Mouse (Mus musculus) kidney, postnatal 4 days (tissue): Measurements from ENCODE around the gene Car7.
"Not testable (repeated sequence)": the region's sequence is repeated elsewhere in the genome, so short reads cannot be mapped to it uniquely, and the experiment has no call there.

Source experiments
- DNase-seq, 2 experiments: peaks; one replicate each; pipeline ENCODE4 v3.0.0; 2021; ENCODE audit warnings: mixed read lengths in 2 of 2

Car7 gene

GRCm38 (mm10) chr8:104570436-104571343, 36.2 kb downstream of the Car7 start:
- DNase-seq, result peak; percentile 92

- no peak for DNase-seq
Observed at GRCm38 (mm10) chr8:104576820-104577219, 42.3 kb downstream of the Car7 start.

- DNase-seq, result not testable (repeated sequence)
Observed at GRCm38 (mm10) chr8:104577606-104578005, 43.1 kb downstream of the Car7 start.

DNA sequence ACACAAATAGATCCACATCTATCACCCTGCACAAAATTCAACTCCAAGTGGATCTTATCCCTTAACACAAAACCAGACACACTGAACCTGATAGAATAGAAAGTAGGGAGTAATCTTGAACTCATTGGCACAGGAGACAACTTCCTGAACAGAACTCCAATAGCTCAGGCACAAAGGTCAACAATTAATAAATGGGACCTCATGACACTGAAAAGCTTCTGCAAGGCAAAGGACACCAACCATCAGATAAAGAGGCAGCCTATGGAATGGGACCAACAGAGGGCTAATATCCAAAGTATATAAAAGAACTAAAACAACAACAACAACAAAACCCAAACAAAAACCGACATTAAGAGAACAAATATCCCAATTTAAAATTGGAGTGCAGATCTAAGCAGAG, 50.0 kb downstream of the Car7 start:
- no peak for DNase-seq

- no peak for DNase-seq
Observed at GRCm38 (mm10) chr8:104590284-104590683, 55.8 kb downstream of the Car7 start.

GRCm38 (mm10) chr8:104591133-104591834, 56.8 kb downstream of the Car7 start, which contains the start of gene Pdp2:
Gene Pdp2, plus strand, starts transcription at chr8:104591451.
- DNase-seq, result peak; percentile 88 to 91

- DNase-seq, result no peak
Observed at GRCm38 (mm10) chr8:104591856-104592255, 57.4 kb downstream of the Car7 start.

- DNase-seq, result no peak
Observed at GRCm38 (mm10) chr8:104592566-104592965, 58.1 kb downstream of the Car7 start.

GRCm38 (mm10) chr8:104593536-104594325, 59.2 kb downstream of the Car7 start:
- DNase-seq, result no peak

DNA sequence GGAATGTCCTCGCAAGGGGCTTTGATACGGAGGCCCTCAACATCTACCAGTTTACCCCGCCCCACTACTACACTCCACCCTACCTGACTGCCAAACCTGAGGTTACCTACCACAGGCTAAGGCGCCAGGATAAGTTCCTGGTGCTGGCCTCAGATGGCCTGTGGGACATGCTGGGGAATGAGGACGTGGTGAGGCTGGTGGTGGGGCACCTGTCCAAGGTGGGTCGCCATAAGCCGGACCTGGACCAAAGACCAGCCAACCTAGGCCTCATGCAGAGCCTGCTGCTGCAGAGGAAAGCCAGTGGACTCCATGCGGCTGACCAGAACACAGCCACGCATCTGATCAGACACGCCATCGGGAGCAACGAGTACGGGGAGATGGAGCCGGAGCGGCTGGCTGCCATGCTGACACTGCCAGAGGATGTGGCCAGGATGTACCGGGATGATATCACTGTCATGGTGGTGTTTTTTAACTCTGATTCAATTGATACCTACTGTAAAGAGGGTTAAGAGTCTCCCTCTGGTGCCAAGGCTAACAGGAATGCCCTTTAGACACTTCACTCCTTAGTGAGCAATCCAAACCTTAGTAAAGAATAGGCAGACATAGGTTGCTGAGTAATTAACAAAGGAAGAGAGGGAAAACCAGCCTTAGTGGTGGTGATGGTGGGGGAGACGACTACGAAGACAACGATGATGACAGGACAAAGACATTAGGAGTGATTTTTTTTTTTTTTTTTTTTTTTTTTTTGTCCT, 60.3 kb downstream of the Car7 start:
- DNase-seq, result no peak

GRCm38 (mm10) chr8:104595773-104596536, 61.5 kb downstream of the Car7 start:
- peak in 1 of 2 experiments; percentile 38 for DNase-seq

DNA sequence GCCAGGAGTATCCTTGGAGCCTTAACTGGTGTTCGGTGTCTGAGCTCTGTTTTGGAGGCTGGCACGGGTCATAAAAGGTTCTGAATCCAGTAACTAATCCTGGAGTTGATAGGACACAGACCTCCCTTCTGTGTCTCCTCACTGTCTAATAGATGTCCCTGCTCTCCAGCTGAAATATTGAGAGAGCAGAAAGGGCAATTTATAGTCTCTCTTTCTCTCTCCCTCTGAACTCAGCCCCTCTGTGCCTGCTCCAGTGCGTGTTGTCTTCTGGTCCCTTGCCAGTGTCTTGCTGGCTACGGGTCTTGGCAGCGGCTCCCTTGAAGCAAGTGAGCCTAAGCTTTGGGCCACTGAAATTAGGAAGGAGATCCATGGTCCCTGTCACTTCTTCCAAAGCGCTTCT, 63.2 kb downstream of the Car7 start:
- DNase-seq, result no peak

GRCm38 (mm10) chr8:104598496-104598895, 64.0 kb downstream of the Car7 start:
- DNase-seq, result peak; percentile 57 to 71
